Mouse (Mus musculus) c-Kit-positive CD71-positive TER-119-positive erythroid progenitor cells, embryonic 14.5 days (primary cell): ENCODE data around the gene Psmb8.
A peak's percentile ranks its signal among the peaks of the same experiment; 100 is the strongest.

Source experiments
- DNase-seq: peaks from one replicate; pipeline ENCODE4 v3.0.0-alpha.2; 2013; ENCODE audit warnings: low spot score

The Psmb8 gene

GRCm38 (mm10) chr17:34193468-34193867 lies 4.1 kb upstream of the Psmb8 start:
- no peak for DNase-seq

DNA sequence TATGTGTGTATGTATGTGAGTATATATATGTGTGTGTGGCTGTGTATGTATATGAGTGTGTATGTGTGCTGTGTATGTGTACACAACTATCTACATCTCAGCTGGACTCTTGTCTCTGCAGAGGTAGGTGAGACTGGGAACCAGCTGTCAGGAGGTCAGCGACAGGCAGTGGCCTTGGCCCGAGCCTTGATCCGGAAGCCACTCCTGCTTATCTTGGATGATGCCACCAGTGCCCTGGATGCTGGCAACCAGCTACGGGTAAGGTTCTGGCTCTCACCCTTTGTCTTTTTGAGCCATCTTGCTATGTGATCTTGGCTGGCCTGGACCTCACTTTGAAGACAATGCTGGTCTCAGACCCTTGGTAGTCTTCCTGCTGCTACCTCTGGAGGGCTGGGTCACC lies 2.8 kb upstream of the Psmb8 start:
- DNase-seq, result no peak

- no peak for DNase-seq
These were observed 1.0 kb upstream of the Psmb8 start for GRCm38 (mm10) chr17:34196491-34196890.

DNA sequence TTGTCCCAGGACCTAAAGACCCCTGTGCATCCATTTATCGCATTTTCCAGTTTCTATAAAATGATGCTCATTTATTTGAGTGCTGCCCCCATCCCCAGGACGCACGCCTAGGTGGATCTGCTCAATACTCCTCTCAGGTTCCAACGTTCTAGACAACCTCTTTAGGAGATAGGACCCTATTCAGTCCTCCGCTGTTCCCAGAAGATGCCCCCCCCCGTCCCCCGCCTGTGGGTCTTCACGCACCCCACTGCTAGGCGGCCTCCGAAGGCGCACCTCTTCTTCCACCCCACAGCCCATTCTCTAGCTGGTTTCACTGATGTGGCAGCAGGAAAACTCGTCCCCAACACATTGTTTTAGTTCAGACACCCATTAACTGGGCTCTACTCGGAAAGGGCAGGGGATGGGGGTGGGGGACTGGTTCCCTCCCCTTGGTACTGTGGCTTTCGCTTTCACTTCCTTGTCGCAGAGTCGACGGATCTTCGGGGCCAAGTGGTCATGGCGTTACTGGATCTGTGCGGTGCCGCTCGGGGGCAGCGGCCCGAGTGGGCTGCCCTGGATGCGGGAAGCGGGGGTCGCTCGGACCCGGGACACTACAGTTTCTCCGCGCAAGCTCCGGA lies 491 bp downstream of the Psmb8 start:
- no peak for DNase-seq

DNA sequence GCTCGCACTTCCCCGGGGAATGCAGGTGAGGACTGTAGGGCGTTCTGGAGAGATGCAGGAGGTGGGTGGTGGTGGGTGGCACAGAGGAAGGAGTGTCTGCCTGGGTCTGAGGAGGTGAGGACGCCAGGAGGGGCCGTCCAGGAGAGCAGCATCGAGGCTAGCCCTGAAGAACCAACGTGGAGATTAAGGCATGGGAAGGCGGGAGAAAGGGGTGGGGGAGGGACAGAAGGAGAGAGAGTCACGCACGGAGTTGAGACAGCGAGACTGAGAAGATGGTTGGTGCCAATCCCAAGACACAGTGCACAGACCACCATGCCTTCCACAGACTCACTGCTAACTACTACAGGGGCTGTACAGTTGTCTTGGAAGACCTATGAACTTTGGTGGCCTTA lies 996 bp downstream of the Psmb8 start:
- no peak for DNase-seq

DNA sequence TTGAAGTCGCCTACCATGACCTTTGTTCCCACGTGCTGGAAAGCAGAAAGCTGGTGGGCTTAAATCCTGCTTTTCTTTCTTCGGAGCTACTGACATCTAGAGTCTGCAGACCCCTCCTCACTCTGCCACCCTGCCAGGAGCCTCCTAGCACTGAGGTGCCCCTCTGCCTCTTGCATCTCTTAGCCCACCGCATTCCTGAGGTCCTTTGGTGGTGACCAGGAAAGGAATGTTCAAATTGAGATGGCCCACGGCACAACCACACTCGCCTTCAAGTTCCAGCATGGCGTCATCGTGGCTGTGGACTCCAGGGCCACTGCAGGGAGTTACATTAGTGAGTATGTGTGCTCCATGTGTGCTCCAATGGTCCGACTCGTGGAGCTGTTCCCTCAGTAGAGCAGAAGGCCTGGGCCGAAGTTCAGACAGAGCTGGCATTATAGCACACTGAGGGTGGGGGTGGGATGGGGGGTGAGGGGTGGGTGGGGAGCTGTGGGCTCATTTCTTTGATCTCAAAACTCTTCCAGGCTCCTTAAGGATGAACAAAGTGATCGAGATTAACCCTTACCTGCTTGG lies 1.6 kb downstream of the Psmb8 start:
- no peak for DNase-seq

DNA sequence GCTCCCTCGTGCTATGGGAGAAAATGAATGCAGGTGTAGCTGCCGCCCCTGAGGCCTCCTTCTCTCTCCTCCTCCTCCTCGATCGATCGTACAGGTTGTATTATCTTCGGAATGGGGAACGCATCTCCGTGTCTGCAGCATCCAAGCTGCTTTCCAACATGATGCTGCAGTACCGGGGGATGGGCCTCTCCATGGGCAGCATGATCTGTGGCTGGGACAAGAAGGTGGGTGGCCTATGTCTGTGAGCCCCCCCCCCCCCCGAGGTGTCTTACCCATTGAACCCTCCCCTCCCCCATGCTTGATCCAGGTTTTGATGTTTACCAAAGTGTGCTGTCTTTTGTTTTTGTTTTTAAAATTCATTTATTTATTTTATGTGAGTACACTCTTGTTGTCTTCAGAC lies 2.5 kb downstream of the Psmb8 start:
- no peak for DNase-seq

- DNase-seq, result no peak
These were observed 3.4 kb downstream of the Psmb8 start for GRCm38 (mm10) chr17:34200772-34201505.

GRCm38 (mm10) chr17:34201506-34202055 lies 4.1 kb downstream of the Psmb8 start:
- no peak for DNase-seq

DNA sequence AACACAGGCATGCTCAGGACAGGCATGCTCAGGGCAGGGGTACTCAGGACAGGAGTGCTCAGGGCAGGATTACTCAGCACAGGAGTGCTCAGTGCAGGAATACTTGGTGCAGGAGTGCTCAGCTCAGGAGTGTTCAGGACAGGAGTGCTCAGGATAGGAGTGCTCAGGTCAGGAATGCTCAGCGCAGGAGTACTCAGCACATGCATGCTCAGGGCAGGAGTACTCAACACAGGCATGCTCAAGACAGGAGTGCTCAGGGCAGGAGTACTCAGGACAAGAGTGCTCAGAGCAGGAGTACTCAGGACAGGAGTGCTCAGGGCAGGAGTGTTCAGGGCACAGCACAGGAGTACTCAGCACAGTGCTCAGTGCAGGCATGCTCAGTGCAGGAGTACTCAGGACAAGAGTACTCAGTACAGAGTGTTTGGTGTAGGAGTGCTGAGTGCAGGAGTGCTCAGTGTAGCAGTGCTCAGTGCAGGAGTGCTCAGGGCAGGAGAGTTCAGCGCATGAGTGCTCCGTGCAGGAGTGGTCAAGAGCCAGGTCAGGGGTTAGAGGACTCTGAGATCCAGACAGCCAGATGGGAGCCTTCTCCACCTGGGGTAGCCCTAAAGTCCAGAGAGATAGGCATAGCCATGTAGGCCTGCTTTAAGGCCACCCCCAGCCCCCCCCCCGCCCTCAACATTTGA lies 5.4 kb downstream of the Psmb8 start:
- DNase-seq, result no peak

GRCm38 (mm10) chr17:34203444-34203843 lies 5.9 kb downstream of the Psmb8 start, which contains the start of gene Tap2:
TSS of gene Tap2 (plus strand) at chr17:34203527.
- DNase-seq, result no peak

DNA sequence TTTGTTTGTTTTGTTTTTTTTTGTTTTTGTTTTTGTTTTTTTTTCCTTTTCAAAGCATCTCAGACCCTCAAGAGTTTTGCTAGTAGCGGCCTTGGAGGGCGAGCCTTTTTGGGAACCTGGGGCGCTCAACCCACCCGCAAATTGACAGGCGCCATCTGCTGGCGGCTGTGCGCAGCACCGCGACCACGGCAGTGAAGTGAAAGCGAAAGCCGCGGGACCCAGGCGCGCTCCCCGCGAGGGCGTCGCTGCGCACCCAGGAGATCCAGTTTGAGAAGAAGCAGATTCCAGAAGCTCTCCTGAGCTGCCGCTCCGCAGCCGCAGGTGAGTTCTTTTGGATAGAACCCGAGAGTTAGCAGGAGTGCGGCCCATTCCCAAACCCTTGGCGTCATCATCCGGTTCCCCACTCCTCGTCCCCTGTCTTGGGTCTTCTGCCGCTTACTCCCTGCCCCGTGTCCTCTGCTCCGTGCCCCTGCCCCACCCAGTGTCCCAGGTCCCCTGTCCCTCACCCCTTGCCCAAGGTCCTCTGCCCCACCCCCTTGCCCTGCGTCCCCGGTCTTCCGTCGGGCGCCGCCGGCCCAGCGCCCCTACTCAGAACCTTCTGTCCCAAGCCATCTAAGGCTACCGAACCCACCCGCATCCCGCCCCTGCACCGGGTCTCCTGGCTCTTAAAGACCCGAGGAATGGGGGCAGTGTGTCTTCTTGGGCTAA lies 6.9 kb downstream of the Psmb8 start:
- peak; percentile 78 for DNase-seq

GRCm38 (mm10) chr17:34205021-34205745 lies 7.7 kb downstream of the Psmb8 start:
- no peak for DNase-seq

GRCm38 (mm10) chr17:34205746-34206176 lies 8.2 kb downstream of the Psmb8 start:
- DNase-seq, result peak; percentile 65

DNA sequence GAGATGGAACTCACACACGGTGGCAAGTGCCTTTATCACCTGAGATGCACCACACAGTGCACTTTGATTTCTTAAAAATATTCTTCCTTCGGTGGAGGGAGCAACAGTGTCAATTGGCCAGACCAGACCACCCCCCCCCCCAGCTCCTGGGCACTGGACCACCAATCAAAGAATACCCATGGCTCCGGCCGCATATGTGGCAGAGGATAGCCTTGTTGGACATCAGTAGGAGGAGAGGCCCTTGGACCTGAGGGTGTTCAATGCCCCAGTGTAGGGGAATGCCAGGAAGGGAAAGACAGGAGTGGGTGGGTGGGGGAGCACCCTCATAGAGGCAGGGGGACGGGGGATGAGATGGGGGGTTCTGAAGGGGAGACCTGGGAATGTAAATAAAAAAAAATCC lies 9.2 kb downstream of the Psmb8 start:
- no peak for DNase-seq

DNA sequence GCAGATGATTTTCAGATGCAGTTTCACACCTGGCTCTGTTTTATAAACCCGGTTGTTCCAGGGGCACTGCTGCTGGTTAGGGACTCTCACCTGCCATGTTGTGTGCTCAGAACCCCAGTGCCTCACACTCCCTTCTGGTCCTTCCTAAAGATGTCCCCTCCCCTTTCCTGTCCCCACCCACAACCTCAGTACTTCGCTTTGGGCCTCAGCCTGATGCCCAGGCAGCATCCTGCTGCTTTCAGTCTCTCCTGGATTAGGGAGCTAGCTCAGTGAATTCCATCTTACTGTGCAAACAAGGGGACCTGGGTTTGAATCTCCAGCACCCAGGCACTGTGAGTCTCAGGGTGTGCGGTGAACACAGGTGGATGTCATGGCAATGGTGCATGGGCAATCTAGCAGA lies 9.9 kb downstream of the Psmb8 start:
- DNase-seq, result no peak

GRCm38 (mm10) chr17:34207866-34208265 lies 10.3 kb downstream of the Psmb8 start:
- DNase-seq, result no peak

- no peak for DNase-seq
These were observed 10.9 kb downstream of the Psmb8 start for GRCm38 (mm10) chr17:34208421-34208820.

DNA sequence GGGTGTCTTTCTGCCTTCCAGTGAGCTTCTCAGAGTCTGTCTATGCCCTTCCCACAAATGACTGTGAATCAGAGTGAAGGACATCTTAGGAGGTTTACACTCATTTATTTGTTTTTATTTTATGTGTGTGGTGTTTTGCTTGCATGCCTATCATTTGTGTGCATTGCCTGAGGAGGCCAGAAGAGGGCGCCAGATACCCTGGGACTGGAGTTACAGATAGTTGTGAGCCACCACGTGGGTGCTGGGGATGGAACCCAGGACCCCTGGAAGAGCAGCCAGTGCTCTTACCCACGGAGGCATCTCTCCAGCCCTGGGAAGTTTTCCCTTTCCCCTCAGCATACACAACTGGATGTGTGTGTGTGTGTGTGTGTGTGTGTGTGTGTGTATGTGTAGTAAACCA lies 12.2 kb downstream of the Psmb8 start:
- no peak for DNase-seq

- DNase-seq, result peak; percentile 52
These were observed 13.1 kb downstream of the Psmb8 start for GRCm38 (mm10) chr17:34210599-34210998.

DNA sequence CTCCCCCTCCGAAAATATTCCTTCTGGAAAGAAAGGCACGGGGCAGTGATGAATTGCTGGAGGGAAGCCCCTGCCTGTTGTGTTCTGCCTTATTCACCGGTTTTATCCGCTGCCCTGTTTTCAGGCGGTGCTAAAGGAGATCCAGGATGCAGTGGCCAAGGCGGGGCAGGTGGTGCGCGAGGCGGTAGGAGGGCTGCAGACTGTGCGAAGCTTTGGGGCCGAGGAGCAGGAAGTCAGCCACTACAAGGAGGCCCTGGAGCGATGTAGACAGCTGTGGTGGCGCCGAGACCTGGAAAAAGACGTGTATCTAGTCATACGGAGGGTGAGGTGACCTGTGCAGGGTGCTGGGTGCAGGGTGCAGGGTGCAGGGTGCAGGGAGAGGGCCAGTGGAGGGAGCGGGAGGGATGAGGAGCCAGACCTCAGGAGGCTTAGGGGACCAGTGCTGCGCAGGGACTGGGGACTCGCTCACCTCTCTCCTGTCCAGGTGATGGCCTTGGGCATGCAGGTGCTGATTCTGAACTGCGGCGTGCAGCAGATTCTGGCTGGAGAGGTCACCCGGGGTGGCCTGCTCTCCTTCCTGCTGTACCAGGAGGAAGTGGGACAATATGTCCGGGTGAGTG lies 14.3 kb downstream of the Psmb8 start:
- DNase-seq, result no peak
